Mouse (Mus musculus) neural tube, embryonic 14.5 days (tissue): ENCODE results near the gene Blzf1. TPM values are rescaled to one million over a fixed set of nuclear protein-coding genes. Genes with fewer than 3 reads are reported as not detected.

Experiments used
- ATAC-seq: fragments of 200-750 bp; cut with Nextera tagmentation; 2 replicates; pipeline ENCODE4 v1.8.0; 2017; ENCODE audit warnings: low read depth, mild to moderate bottlenecking, moderate TSS enrichment, moderate library complexity
- H3K27ac ChIP-seq: fragments of 300-500 bp; sonication (generic); 2 replicates; pipeline ENCODE4 v1.5.1; 2014; ENCODE audit warnings: low read depth, mild to moderate bottlenecking, control low read depth, low read length, moderate library complexity, mixed read lengths
- H3K27me3 ChIP-seq: fragments of 300-500 bp; sonication (generic); 2 replicates; pipeline ENCODE4 v1.6.1; 2014; ENCODE audit warnings: low read length; ENCODE audit not compliant: control insufficient read depth, insufficient read depth
- H3K36me3 ChIP-seq: fragments of 300-500 bp; sonication (generic); 2 replicates; pipeline ENCODE4 v1.6.1; 2014; ENCODE audit warnings: low read length, mixed read lengths; ENCODE audit not compliant: control insufficient read depth, insufficient read depth
- H3K4me1 ChIP-seq: fragments of 300-500 bp; sonication (generic); 2 replicates; pipeline ENCODE4 v1.6.1; 2014; ENCODE audit warnings: low read length; ENCODE audit not compliant: control insufficient read depth, insufficient read depth
- H3K4me2 ChIP-seq: fragments of 300-500 bp; sonication (generic); 2 replicates; pipeline ENCODE4 v1.6.1; 2014; ENCODE audit warnings: mild to moderate bottlenecking, low read depth, low read length, control low read depth
- H3K4me3 ChIP-seq: fragments of 300-500 bp; sonication (generic); 2 replicates; pipeline ENCODE4 v1.5.1; 2014; ENCODE audit warnings: low read depth, low read length, control low read depth, mixed read lengths
- H3K9ac ChIP-seq: fragments of 300-500 bp; sonication (generic); replicated peaks from 2 replicates; pipeline ENCODE4 v1.6.1; 2014; ENCODE audit warnings: low read depth, mild to moderate bottlenecking, control low read depth, low read length, mixed read lengths
- H3K9me3 ChIP-seq: fragments of 300-500 bp; sonication (generic); 2 replicates; pipeline ENCODE4 v1.6.1; 2016; ENCODE audit warnings: low read length; ENCODE audit not compliant: control insufficient read depth
- WGBS: fragments of 180-500 bp; shearing (Covaris S2); extraction: QIAGEN DNeasy Blood & Tissue Kit; methylation state at CpG from one replicate; pipeline ENCODE4 v1.1.7; 2014; 5-methylcytosine and 5-hydroxymethylcytosine counted together
- polyA plus RNA-seq: library from polyadenylated mRNA; unstranded; fragments of >200 nt; fragmentation: Nextera tagmentation; extraction: Ambion mirVana; gene quantifications from 2 replicates; pipeline ENCODE4 v1.2.1, GENCODE M21; 2014

Blzf1 gene
- polyA plus RNA-seq, 1 experiment from 2014 or later = 32.1 TPM

DNA sequence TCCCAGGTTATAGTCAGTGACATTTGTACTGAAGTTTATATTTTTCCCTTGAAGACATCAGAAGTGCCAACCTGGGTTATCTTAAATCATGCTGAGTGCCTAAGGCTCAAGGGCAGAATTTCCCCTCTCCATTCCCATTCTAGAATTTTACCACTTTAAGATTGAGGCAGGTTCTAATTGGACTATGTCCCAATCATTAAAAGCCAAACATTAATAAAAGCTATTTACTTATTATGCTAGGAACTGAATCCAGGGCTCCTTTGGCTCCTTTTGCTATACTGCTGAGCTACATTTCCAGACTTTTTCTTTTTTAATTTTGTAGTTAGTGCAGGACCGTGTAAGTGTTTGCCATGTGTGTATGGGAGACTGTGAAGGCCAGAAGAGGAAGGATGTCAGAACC is 55.9 kb downstream of the Blzf1 start:
- 88% methylated on average over 1 of the region's 1 CpGs for WGBS
- no peak overlapping the region for H3K9ac ChIP-seq

DNA sequence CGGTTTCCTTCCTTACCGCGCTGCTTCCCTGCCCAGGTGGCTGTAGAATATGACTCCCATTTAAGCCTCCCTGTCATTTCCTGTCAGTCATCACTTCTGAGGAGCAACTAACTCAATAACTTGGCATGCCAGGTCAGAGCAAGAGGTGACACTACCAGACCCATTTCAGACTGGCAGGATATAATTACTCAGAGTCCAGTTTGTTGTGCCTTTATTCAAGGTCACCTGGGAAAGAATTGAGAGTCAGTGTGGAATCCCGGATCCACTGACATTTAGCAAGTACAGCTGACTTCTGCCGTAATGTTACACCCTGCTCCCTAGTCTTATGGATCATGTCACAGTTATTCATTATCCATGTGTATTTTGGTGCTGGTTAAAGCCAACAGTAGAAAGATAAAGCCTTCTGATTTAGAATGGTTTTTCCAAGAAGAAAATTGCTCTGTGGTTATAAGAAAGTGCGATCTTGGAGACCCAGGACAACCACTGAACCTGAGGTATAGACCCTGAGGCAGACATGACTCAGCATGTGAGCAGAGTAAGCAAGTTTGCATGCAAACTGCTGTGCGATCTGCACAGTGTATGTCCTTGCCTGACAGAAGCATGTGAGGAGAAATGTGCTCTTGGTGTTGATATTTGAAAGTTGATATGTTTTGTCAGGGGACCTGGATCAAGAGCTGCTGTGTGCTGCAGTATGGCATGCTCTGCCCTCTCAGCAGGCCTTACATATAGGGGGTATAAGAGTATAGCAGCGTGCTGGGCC is 56.7 kb downstream of the Blzf1 start:
- H3K9ac ChIP-seq = 0 out of 2 replicates have a peak overlapping the region, but pooled peaks have one; percentile 21
- no peak overlapping the region for H3K27ac ChIP-seq
- 0 out of 2 replicates have a peak, but pooled peaks cover 10% of the 10 kb centered on the region for H3K4me1 ChIP-seq
- 62% methylated on average over 8 of the region's 8 CpGs for WGBS
- ATAC-seq = no peak
- H3K4me3 ChIP-seq = peak overlapping the region; percentile 76; the same call in 1 of the 2 replicates
- H3K36me3 ChIP-seq = no peaks in the 10 kb centered on the region
- H3K4me2 ChIP-seq = peak overlapping the region; percentile 73; the same call in 1 of the 2 replicates
- H3K9me3 ChIP-seq = no peaks in the 10 kb centered on the region
- no peaks in the 10 kb centered on the region for H3K27me3 ChIP-seq

More for the DNA sequence above, 55.9 kb downstream of the Blzf1 start:
- no peaks in the 10 kb centered on the region for H3K9me3 ChIP-seq
- H3K4me1 ChIP-seq = 0 out of 2 replicates have a peak, but pooled peaks cover 10% of the 10 kb centered on the region
- H3K36me3 ChIP-seq = no peaks in the 10 kb centered on the region
- no peaks in the 10 kb centered on the region for H3K27me3 ChIP-seq
- H3K27ac ChIP-seq = no peak overlapping the region
- no peak for ATAC-seq
- no peak overlapping the region for H3K4me2 ChIP-seq
- no peak overlapping the region for H3K4me3 ChIP-seq

DNA sequence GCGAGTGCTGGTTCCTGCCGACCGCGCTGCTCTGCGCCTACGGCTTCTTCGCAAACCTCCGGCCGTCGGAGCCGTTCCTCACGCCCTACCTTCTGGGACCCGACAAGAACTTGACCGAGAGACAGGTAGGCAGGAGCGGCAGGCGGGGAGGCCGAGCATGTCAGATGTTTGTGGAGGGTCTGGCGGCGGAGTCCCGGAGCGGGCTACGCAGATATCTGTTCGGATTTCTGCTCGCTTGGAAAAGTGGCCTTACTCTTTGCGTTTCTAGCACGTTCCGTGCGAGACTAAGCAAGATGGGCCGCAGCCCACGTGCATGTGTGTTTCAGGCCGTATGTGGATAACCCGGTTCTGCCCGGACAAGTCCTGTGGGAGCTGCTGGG is 58.0 kb downstream of the Blzf1 start:
- Histone ChIP-seq H3K27ac (peak overlapping the region; percentile 60), H3K9ac (peak overlapping the region; percentile 64), H3K36me3 (no peaks in the 10 kb centered on the region), H3K4me3 (peak overlapping the region; percentile 76), H3K4me1 (0 out of 2 replicates have a peak, but pooled peaks cover 10% of the 10 kb centered on the region), H3K4me2 (peak overlapping the region; percentile 73), H3K27me3 (no peaks in the 10 kb centered on the region), H3K9me3 (no peaks in the 10 kb centered on the region)
- WGBS = under 1% methylated on average over 33 of the region's 33 CpGs
- peak; percentile 48 for ATAC-seq

DNA sequence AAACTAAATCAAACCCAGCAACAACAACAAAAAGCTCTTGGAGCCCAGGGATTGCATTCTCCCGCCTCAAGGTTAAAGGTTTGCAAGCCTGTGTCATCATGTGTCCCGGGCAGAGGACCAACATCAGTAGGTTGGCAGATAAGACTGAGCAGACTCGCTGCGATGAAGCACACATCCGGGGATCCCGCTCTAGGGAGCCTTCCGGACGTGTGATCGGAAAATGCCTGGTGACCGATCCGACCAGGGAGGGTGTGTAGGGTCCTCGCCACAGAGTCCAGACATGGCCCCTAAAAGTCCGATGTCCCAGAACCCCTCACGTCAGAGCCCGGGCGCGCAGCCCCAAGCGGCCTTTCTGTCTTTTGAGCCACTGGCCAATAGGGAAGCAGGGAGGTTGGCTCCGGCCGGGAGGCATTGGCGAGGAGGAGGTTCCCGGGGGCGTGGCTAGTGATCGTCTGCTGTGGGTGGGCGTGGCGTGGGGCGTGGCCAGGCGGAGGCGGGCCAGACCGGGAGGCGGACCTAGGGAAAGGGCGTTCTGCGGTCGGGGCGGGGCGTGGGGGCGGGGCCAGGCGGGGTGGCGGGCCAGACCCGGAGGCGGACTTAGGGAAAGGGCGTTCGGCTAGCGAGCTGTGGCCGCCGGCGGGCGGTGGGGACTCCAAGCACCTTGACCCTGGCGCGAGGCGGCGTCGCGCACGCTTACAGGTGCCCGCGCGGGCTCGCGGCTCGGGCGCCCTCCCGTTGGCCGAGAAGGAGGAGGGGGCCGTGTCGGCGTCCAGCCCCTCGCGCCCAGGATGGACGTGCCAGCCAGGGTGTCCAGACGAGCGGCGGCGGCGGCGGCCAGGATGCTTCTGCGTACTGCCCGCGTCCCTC is 58.6 kb downstream of the Blzf1 start, which contains the start of gene Slc19a2:
Gene Slc19a2, plus strand, starts transcription at position 582 of the 867 bp plus-strand sequence.
- Histone ChIP-seq H3K4me1 (0 out of 2 replicates have a peak, but pooled peaks cover 10% of the 10 kb centered on the region), H3K4me2 (peak within 1 kb of the TSS; percentile 73), H3K27me3 (no peaks in the 10 kb centered on the region), H3K36me3 (no peaks in the 10 kb centered on the region), H3K9ac (peak within 1 kb of the TSS; percentile 64), H3K9me3 (no peaks in the 10 kb centered on the region), H3K27ac (peak within 1 kb of the TSS; percentile 60), H3K4me3 (peak within 1 kb of the TSS; percentile 76)
- ATAC-seq = peak; percentile 96
- under 1% methylated on average over 59 of the region's 79 CpGs for WGBS

DNA sequence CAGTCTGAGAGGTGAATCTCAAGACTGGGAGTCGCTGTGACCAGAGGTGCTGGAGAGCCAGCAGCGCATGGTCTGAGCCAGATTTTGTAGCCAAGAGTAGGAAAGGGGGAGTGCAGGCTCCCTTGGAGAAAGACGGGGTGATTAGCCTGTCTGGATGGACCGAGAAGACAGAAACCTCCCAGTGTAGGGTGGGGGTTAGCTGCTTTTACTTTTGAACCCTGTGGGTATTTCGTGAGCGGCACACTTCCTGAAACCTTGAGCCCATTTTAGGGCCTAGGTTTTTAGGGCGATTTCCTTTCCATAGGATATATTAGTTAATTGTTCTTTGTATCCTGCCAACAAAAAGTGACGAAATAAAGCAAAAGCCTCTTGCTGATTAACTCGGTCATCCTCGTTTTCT is 59.3 kb downstream of the Blzf1 start:
- H3K9me3 ChIP-seq = no peaks in the 10 kb centered on the region
- peak overlapping the region; percentile 37; the same call in 1 of the 2 replicates for H3K9ac ChIP-seq
- H3K36me3 ChIP-seq = no peaks in the 10 kb centered on the region
- WGBS = 7% methylated on average over 10 of the region's 10 CpGs
- H3K4me3 ChIP-seq = peak overlapping the region; percentile 76
- H3K4me1 ChIP-seq = 0 out of 2 replicates have a peak, but pooled peaks cover 10% of the 10 kb centered on the region
- H3K4me2 ChIP-seq = peak overlapping the region; percentile 73
- no peak for ATAC-seq
- H3K27ac ChIP-seq = no peak overlapping the region
- H3K27me3 ChIP-seq = no peaks in the 10 kb centered on the region

DNA sequence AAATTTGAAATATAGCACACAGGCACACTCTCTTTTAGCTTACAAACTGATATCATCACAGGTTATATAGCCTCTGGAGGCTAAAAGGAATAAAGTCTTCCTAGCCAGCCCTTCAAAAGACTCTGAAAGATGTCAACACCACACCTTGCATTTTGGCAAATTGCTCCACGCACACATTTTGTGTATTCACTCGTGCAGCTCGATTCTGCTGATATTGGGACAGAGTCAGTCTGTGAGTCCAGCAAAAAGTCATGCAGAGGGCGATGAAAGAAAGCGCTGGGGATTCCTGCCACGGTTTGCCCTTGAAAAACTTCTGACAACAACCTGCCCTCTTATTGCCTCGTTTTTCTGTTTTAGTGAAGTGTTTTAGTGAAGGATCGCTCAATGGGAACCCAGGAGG is 59.8 kb downstream of the Blzf1 start:
- no peak overlapping the region for H3K4me3 ChIP-seq
- H3K9me3 ChIP-seq = no peaks in the 10 kb centered on the region
- H3K9ac ChIP-seq = peak overlapping the region; percentile 37; the same call in 1 of the 2 replicates
- H3K4me1 ChIP-seq = 0 out of 2 replicates have a peak, but pooled peaks cover 10% of the 10 kb centered on the region
- no peaks in the 10 kb centered on the region for H3K27me3 ChIP-seq
- H3K36me3 ChIP-seq = no peaks in the 10 kb centered on the region
- H3K4me2 ChIP-seq = peak overlapping the region; percentile 73
- no peak overlapping the region for H3K27ac ChIP-seq
- 33% methylated on average over 8 of the region's 8 CpGs for WGBS
- no peak for ATAC-seq

DNA sequence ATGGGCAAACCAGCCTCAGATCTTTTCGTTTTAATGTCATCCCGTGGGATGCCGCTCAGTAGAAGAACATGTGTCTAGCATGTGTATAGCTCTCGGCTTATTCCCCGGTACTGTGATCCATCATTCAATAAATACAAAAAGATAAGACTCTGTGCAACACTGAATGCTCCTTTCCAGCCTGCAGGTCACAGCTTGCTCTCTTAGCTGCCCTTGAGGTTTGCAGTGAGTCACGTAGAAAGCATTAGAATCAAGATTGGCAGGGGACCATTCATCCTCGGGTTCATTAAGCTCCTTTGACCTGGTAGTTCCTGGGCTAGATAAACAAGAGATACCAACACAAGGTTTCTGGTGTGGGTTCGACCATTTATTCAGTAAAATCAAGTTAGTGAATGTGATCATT is 64.5 kb downstream of the Blzf1 start:
- no peak for ATAC-seq
- no peaks in the 10 kb centered on the region for H3K9me3 ChIP-seq
- no peak overlapping the region for H3K27ac ChIP-seq
- no peaks in the 10 kb centered on the region for H3K27me3 ChIP-seq
- H3K36me3 ChIP-seq = no peaks in the 10 kb centered on the region
- H3K4me2 ChIP-seq = no peak overlapping the region
- H3K9ac ChIP-seq = no peak overlapping the region
- no peaks in the 10 kb centered on the region for H3K4me1 ChIP-seq
- 68% methylated on average over 8 of the region's 8 CpGs for WGBS
- no peak overlapping the region for H3K4me3 ChIP-seq

DNA sequence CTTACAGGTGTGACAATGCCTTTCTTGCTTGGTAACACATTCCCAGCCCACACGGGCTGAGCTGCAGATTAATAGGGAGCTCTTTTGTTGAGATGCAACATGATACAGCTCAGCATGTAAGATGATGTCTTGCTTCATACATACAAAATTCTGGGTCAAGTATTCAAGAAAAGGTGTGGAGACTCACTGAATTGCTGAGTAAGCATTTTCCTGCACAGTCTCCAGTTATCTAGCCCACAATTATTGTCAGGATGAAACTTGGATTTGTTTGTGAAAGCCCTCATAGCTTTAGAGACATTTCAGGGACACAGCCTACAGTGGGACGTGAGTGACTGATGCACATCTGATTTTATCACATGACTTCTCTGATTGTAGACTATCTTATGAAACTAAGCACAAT is 65.8 kb downstream of the Blzf1 start:
- no peak overlapping the region for H3K27ac ChIP-seq
- 93% methylated on average over 2 of the region's 2 CpGs for WGBS
- ATAC-seq = no peak

More for the DNA sequence above, 65.8 kb downstream of the Blzf1 start:
- H3K9me3 ChIP-seq = no peaks in the 10 kb centered on the region
- no peaks in the 10 kb centered on the region for H3K27me3 ChIP-seq
- H3K9ac ChIP-seq = no peak overlapping the region
- no peaks in the 10 kb centered on the region for H3K36me3 ChIP-seq
- H3K4me1 ChIP-seq = no peaks in the 10 kb centered on the region
- no peak overlapping the region for H3K4me3 ChIP-seq
- no peak overlapping the region for H3K4me2 ChIP-seq
